Mouse (Mus musculus) spleen, postnatal 4 days (tissue): ENCODE data around the gene Nxph3.

Source experiments
- DNase-seq, 2 experiments: peaks; one replicate each; pipeline ENCODE4 v3.0.0; 2022; ENCODE audit warnings: low spot score in 2 of 2

The Nxph3 gene

GRCm38 (mm10) chr11:95493010-95493409, 21.4 kb downstream of the Nxph3 start:
- no peak for DNase-seq

- DNase-seq = no peak
These were observed 22.1 kb downstream of the Nxph3 start for GRCm38 (mm10) chr11:95492256-95492655.

GRCm38 (mm10) chr11:95490104-95490503, 24.3 kb downstream of the Nxph3 start:
- no peak for DNase-seq

GRCm38 (mm10) chr11:95487237-95487636, 27.1 kb downstream of the Nxph3 start:
- no peak for DNase-seq

- DNase-seq = no peak
These were observed 28.7 kb downstream of the Nxph3 start for GRCm38 (mm10) chr11:95485634-95486033.

GRCm38 (mm10) chr11:95480662-95481061, 33.7 kb downstream of the Nxph3 start:
- DNase-seq = no peak

GRCm38 (mm10) chr11:95479458-95479857, 34.9 kb downstream of the Nxph3 start:
- DNase-seq = no peak

- no peak for DNase-seq
These were observed 38.0 kb downstream of the Nxph3 start for GRCm38 (mm10) chr11:95476323-95476722.

- no peak for DNase-seq
These were observed 40.9 kb downstream of the Nxph3 start for GRCm38 (mm10) chr11:95473456-95473855.

GRCm38 (mm10) chr11:95472942-95473341, 41.4 kb downstream of the Nxph3 start:
- DNase-seq = no peak

GRCm38 (mm10) chr11:95467731-95468130, 46.6 kb downstream of the Nxph3 start:
- DNase-seq = no peak

- DNase-seq = no peak
These were observed 52.2 kb downstream of the Nxph3 start for GRCm38 (mm10) chr11:95462168-95462567.

GRCm38 (mm10) chr11:95460872-95461271, 53.5 kb downstream of the Nxph3 start:
- no peak for DNase-seq
